In the genomic region with DNA sequence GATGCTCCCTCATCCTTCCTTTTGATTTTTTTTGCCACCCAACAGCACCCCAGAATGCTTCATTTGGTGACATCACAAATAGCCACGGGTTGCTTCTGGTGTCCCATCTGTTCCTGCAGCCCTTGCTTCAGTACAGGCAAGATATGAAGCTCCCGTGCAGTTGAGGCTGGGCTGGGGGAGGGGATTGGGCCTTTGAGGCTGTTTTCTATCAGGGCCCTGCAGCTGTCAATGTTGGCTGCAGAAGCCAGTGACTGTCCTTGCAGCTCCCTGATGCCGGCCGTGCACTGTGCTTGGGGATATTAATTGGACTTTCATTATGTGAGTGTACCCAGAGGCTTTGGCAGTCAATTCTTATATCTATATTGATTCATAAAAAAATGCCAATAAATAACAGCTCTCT, we compare ENCODE assay signal across 12 mouse cellular contexts.
A peak's percentile ranks its signal among the peaks of the same experiment; 100 is the strongest.
DNase-seq lines count a peak whose midpoint lies in the region; ATAC-seq and TF ChIP-seq lines count a peak whose summit lies in the region.
"Had no signal": no experiment of that assay in that cellular context is flagged by ENCODE, and none has a peak within 500 bp of the region (broad histone marks: within the 10 kb centered on the region; RNA-seq: fewer than 3 reads in every experiment).

No protein-coding gene starts in this region.

- H3K4me2 ChIP-seq in liver, embryonic 13.5 days = no peak overlapping the region
- H3K4me2 ChIP-seq in liver, embryonic 12.5 days = no peak overlapping the region
- H3K4me2 ChIP-seq in midbrain, postnatal 0 days (ENCODE audit: low read depth, low read length, poor library complexity, severe bottlenecking) = no peak overlapping the region
- H3K4me2 ChIP-seq: intestine, embryonic 15.5 days; limb, embryonic 15.5 days had no signal

- no peak for TF ChIP-seq CTCF in midbrain, postnatal 0 days (IDR thresholded peaks at IDR 0.05)
- no peak for TF ChIP-seq CTCF in thymus, adult 2 months (IDR thresholded peaks at IDR 0.05; ENCODE audit: borderline replicate concordance, control insufficient read depth, extremely low read depth, insufficient read depth, low read length, poor library complexity)

- H3K27me3 ChIP-seq in liver, embryonic 13.5 days = no peaks in the 10 kb centered on the region
- H3K27me3 ChIP-seq in liver, embryonic 12.5 days (replicated peaks) = no peaks in the 10 kb centered on the region
- no peaks in the 10 kb centered on the region for H3K27me3 ChIP-seq in midbrain, postnatal 0 days (ENCODE audit: insufficient read depth, low read length)
- H3K27me3 ChIP-seq in thymus, adult 2 months (ENCODE audit: control insufficient read depth, insufficient read depth, low read length) = no peaks in the 10 kb centered on the region
- H3K27me3 ChIP-seq: intestine, embryonic 15.5 days; limb, embryonic 15.5 days had no signal

- no peak overlapping the region for H3K4me3 ChIP-seq in liver, embryonic 13.5 days (replicated peaks)
- H3K4me3 ChIP-seq in liver, embryonic 12.5 days = no peak overlapping the region
- H3K4me3 ChIP-seq in midbrain, postnatal 0 days (ENCODE audit: low read depth, low read length) = no peak overlapping the region
- no peak overlapping the region for H3K4me3 ChIP-seq in thymus, adult 2 months (ENCODE audit: control insufficient read depth, insufficient read depth, low read length)
- H3K4me3 ChIP-seq: intestine, embryonic 15.5 days; limb, embryonic 15.5 days; myocyte had no signal

- TF ChIP-seq POLR2A in thymus, adult 2 months (IDR thresholded peaks at IDR 0.05; ENCODE audit: control insufficient read depth, extremely low read depth, insufficient read depth, low read length, poor library complexity) = no peak

- 41% methylated on average over 4 of the region's 4 CpGs for WGBS in liver, embryonic 13.5 days (ENCODE audit: insufficient replicate concordance)
- 36% methylated on average over 4 of the region's 4 CpGs for WGBS in liver, embryonic 12.5 days (ENCODE audit: insufficient replicate concordance)
- 29% methylated on average over 4 of the region's 4 CpGs for WGBS in midbrain, postnatal 0 days
- 80% methylated on average over 4 of the region's 4 CpGs for WGBS in thymus, adult 2 months

- no peak overlapping the region for H3K9ac ChIP-seq in liver, embryonic 13.5 days
- no peak overlapping the region for H3K9ac ChIP-seq in liver, embryonic 12.5 days
- H3K9ac ChIP-seq in midbrain, postnatal 0 days (replicated peaks; ENCODE audit: low read length, poor library complexity, severe bottlenecking) = no peak overlapping the region
- H3K9ac ChIP-seq: intestine, embryonic 15.5 days; limb, embryonic 15.5 days had no signal

- H3K4me1 ChIP-seq in liver, embryonic 13.5 days (replicated peaks) = no peaks in the 10 kb centered on the region
- H3K4me1 ChIP-seq in liver, embryonic 12.5 days = no peaks in the 10 kb centered on the region
- H3K4me1 ChIP-seq in midbrain, postnatal 0 days (ENCODE audit: insufficient read depth, low read length) = peaks cover 3% of the 10 kb centered on the region; the same call in 1 of the 2 replicates
- H3K4me1 ChIP-seq in thymus, adult 2 months (replicated peaks; ENCODE audit: control insufficient read depth, insufficient read depth, low read length) = no peaks in the 10 kb centered on the region

- H3K27ac ChIP-seq in liver, embryonic 13.5 days = no peak overlapping the region
- no peak overlapping the region for H3K27ac ChIP-seq in liver, embryonic 12.5 days
- H3K27ac ChIP-seq in midbrain, postnatal 0 days (ENCODE audit: low read depth, low read length) = no peak overlapping the region
- H3K27ac ChIP-seq in thymus, adult 2 months (ENCODE audit: control insufficient read depth, insufficient read depth, low read length) = no peak overlapping the region
- H3K27ac ChIP-seq: intestine, embryonic 15.5 days; limb, embryonic 15.5 days had no signal

- no peak for ATAC-seq in liver, embryonic 13.5 days (ENCODE audit: low read depth)
- no peak for ATAC-seq in liver, embryonic 12.5 days
- no peak; the same call in 1 of the 2 replicates for ATAC-seq in midbrain, postnatal 0 days (ENCODE audit: low FRiP score)
- no peak for ATAC-seq in erythroid progenitor cell, adult 5-6 weeks (replicated peaks; ENCODE audit: low FRiP score, poor library complexity, severe bottlenecking)
- ATAC-seq: intestine, embryonic 15.5 days had no signal

- H3K9me3 ChIP-seq in liver, embryonic 13.5 days (replicated peaks) = no peaks in the 10 kb centered on the region
- no peaks in the 10 kb centered on the region for H3K9me3 ChIP-seq in liver, embryonic 12.5 days (replicated peaks)
- H3K9me3 ChIP-seq in midbrain, postnatal 0 days (ENCODE audit: low read length) = no peaks in the 10 kb centered on the region
- H3K9me3 ChIP-seq: intestine, embryonic 15.5 days; limb, embryonic 15.5 days had no signal

- peak; percentile 3 for DNase-seq in liver, embryonic 13.5 days
- DNase-seq in cerebellum, postnatal 25 days = peak; percentile 75
- DNase-seq in heart, postnatal 4 days = peak; percentile 35
- DNase-seq in midbrain, postnatal 0 days (ENCODE audit: low spot score) = peak; percentile 81
- no peak for DNase-seq in thymus, adult 2 months
- DNase-seq in thymus, postnatal 10 days (ENCODE audit: low spot score in 2 of 2) = no peak
- DNase-seq: adrenal gland, postnatal 36 days had no signal

- no peaks in the 10 kb centered on the region for H3K36me3 ChIP-seq in liver, embryonic 13.5 days
- H3K36me3 ChIP-seq in liver, embryonic 12.5 days = no peaks in the 10 kb centered on the region
- no peaks in the 10 kb centered on the region for H3K36me3 ChIP-seq in midbrain, postnatal 0 days (ENCODE audit: insufficient read depth, low read length)
- H3K36me3 ChIP-seq in thymus, adult 2 months (ENCODE audit: control insufficient read depth, insufficient read depth, low read length) = no peaks in the 10 kb centered on the region
- H3K36me3 ChIP-seq: intestine, embryonic 15.5 days; limb, embryonic 15.5 days had no signal

Comparison
In these comparisons a context has a peak if more than half of its experiments do, and no peak if none do; other contexts are left out.
1. DNase-seq: peak in liver, embryonic 13.5 days (single experiment), cerebellum, postnatal 25 days (2 of 2), heart, postnatal 4 days (single experiment) and midbrain, postnatal 0 days (single experiment); none in thymus, adult 2 months (single experiment) and thymus, postnatal 10 days (0 of 2).